Mouse (Mus musculus) heart, adult 2 months (tissue): Measurements from ENCODE around the gene Ica1l.

Experiments
- CTCF ChIP-seq: fragments of 200-600 bp; IDR thresholded peaks from 2 replicates; pipeline ENCODE4 v1.8.1; 2022; ENCODE audit warnings: antibody characterized with exemption, mild to moderate bottlenecking, moderate library complexity
- EP300 ChIP-seq: fragments of 200-500 bp; IDR thresholded peaks from 2 replicates; pipeline ENCODE4 v1.6.1; 2011; ENCODE audit warnings: low read depth, low read length, control low read depth; ENCODE audit not compliant: insufficient read depth

GRCm38 (mm10) chr1:60017031-60017469 is 25.9 kb downstream of the Ica1l start:
- TF ChIP-seq EP300 (no peak), CTCF (no peak)
